Mouse (Mus musculus): ENCODE results near the gene Fry. TPM values are rescaled to one million over a fixed set of nuclear protein-coding genes. Genes with fewer than 3 reads are reported as not detected.

Fry gene
- polyA plus RNA-seq, 1 experiment, result 2.1 TPM

DNA sequence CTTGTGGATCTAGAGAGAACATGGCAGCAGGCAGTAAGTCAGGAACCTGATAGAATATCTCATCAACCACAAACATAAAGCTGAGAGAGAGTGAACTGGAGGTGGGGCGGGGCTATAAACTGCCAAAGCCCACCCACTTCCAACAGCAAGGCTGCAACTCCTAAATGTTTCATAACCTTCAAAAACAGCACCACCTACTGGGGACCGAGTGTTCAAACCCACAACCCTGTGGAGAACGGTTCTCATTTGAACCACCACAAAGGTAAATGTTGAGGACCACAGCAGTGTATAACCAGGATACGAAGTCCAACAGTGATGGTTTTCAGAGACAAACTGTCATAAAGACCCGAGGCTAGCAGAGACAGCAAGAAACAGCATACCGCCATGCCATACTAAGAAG, 196.1 kb downstream of the Fry start:
- H3K36me3 ChIP-seq (ENCODE audit: control insufficient read depth, insufficient read depth), result no peaks in the 10 kb centered on the region
- no peak overlapping the region for H3K4me2 ChIP-seq (ENCODE audit: low read depth)
- no peaks in the 10 kb centered on the region for H3K79me2 ChIP-seq (ENCODE audit: control insufficient read depth, insufficient read depth)
- H3K27me3 ChIP-seq (ENCODE audit: control insufficient read depth, insufficient read depth, insufficient read length), result no peaks in the 10 kb centered on the region
- no peak overlapping the region for H3K4me3 ChIP-seq
- H3ac ChIP-seq (ENCODE audit: control insufficient read depth, insufficient read length), result no peak overlapping the region
- no peak for TF ChIP-seq TCF12 (IDR thresholded peaks at IDR 0.05; ENCODE audit: insufficient read depth, poor library complexity, severe bottlenecking)

GRCm38 (mm10) chr5:150325411-150325810, 207.0 kb downstream of the Fry start:
- Histone ChIP-seq H3K4me2 (ENCODE audit: low read depth) (no peak overlapping the region), H3K36me3 (ENCODE audit: control insufficient read depth, insufficient read depth) (no peaks in the 10 kb centered on the region), H3K4me3 (no peak overlapping the region), H3K27me3 (ENCODE audit: control insufficient read depth, insufficient read depth, insufficient read length) (no peaks in the 10 kb centered on the region), H3K79me2 (ENCODE audit: control insufficient read depth, insufficient read depth) (no peaks in the 10 kb centered on the region), H3ac (ENCODE audit: control insufficient read depth, insufficient read length) (no peak overlapping the region)
- no peak for TF ChIP-seq SRF (IDR thresholded peaks at IDR 0.05; ENCODE audit: control insufficient read depth, insufficient read length, low read depth)
- no peak for TF ChIP-seq POLR2A (IDR thresholded peaks at IDR 0.05; ENCODE audit: insufficient read length, low read depth)
- TF ChIP-seq TCF12 (IDR thresholded peaks at IDR 0.05; ENCODE audit: insufficient read depth, poor library complexity, severe bottlenecking), result no peak
- no peak for TF ChIP-seq POLR2AphosphoS2 (IDR thresholded peaks at IDR 0.05; ENCODE audit: insufficient read length, low read depth)
- no peak for TF ChIP-seq USF1 (IDR thresholded peaks at IDR 0.05; ENCODE audit: low read depth)
- TF ChIP-seq REST (IDR thresholded peaks at IDR 0.05; ENCODE audit: insufficient read depth, insufficient read length), result no peak
- no peak for TF ChIP-seq E2F4 (IDR thresholded peaks at IDR 0.05; ENCODE audit: insufficient read depth)

DNA sequence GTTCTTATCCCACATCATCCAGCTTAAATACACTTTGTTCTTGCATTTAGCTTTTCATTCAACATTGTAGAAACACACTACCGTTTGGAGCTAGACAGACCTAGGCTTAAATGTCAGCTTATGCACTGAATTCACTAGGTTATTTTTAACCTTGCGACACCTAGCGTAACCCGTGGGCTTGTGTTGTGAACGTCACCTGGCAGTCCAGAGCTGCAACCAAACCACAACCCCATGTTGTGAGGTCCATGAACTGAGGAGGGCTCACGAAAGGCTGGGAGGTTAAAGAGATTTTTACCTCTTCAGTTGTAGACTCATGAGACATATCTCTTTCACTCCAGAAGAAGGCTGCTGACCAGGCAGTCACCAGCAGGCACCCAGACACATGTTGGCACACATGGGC, 210.2 kb downstream of the Fry start:
- no peaks in the 10 kb centered on the region for H3K36me3 ChIP-seq (ENCODE audit: control insufficient read depth, insufficient read depth)
- H3ac ChIP-seq (ENCODE audit: control insufficient read depth, insufficient read length), result no peak overlapping the region
- H3K27me3 ChIP-seq (ENCODE audit: control insufficient read depth, insufficient read depth, insufficient read length), result no peaks in the 10 kb centered on the region
- H3K79me2 ChIP-seq (ENCODE audit: control insufficient read depth, insufficient read depth), result no peaks in the 10 kb centered on the region
- no peak overlapping the region for H3K4me2 ChIP-seq (ENCODE audit: low read depth)
- no peak overlapping the region for H3K4me3 ChIP-seq
- TF ChIP-seq TCF12 (IDR thresholded peaks at IDR 0.05; ENCODE audit: insufficient read depth, poor library complexity, severe bottlenecking) (no peak), E2F4 (IDR thresholded peaks at IDR 0.05; ENCODE audit: insufficient read depth) (no peak), CEBPB (IDR thresholded peaks at IDR 0.05; ENCODE audit: insufficient read depth, poor library complexity, severe bottlenecking) (no peak), MYOG (IDR thresholded peaks at IDR 0.05; ENCODE audit: control insufficient read depth in 1 of 3, insufficient read depth in 1 of 3, insufficient read length in 2 of 3, low read depth in 2 of 3) (no peak), MAX (IDR thresholded peaks at IDR 0.05; ENCODE audit: low read depth) (no peak), TCF3 (IDR thresholded peaks at IDR 0.05; ENCODE audit: insufficient read length, low read depth) (no peak), MYOD1 (IDR thresholded peaks at IDR 0.05; ENCODE audit: control insufficient read depth in 1 of 3, insufficient read length in 2 of 3, low read depth in 2 of 3) (no peak), REST (IDR thresholded peaks at IDR 0.05; ENCODE audit: insufficient read depth, insufficient read length) (no peak), POLR2AphosphoS2 (IDR thresholded peaks at IDR 0.05; ENCODE audit: insufficient read length, low read depth) (no peak), USF1 (IDR thresholded peaks at IDR 0.05; ENCODE audit: low read depth) (no peak), POLR2A (IDR thresholded peaks at IDR 0.05; ENCODE audit: insufficient read length, low read depth) (no peak), SRF (IDR thresholded peaks at IDR 0.05; ENCODE audit: control insufficient read depth, insufficient read length, low read depth) (no peak)

GRCm38 (mm10) chr5:150331821-150332220, 213.4 kb downstream of the Fry start:
- H3ac ChIP-seq (ENCODE audit: control insufficient read depth, insufficient read length), result no peak overlapping the region
- TF ChIP-seq MYOG (IDR thresholded peaks at IDR 0.05; ENCODE audit: control insufficient read depth in 1 of 3, insufficient read depth in 1 of 3, insufficient read length in 2 of 3, low read depth in 2 of 3) (no peak), TCF3 (IDR thresholded peaks at IDR 0.05; ENCODE audit: insufficient read length, low read depth) (no peak), E2F4 (IDR thresholded peaks at IDR 0.05; ENCODE audit: insufficient read depth) (no peak), CEBPB (IDR thresholded peaks at IDR 0.05; ENCODE audit: insufficient read depth, poor library complexity, severe bottlenecking) (no peak), USF1 (IDR thresholded peaks at IDR 0.05; ENCODE audit: low read depth) (no peak), REST (IDR thresholded peaks at IDR 0.05; ENCODE audit: insufficient read depth, insufficient read length) (no peak), TCF12 (IDR thresholded peaks at IDR 0.05; ENCODE audit: insufficient read depth, poor library complexity, severe bottlenecking) (no peak), MAX (IDR thresholded peaks at IDR 0.05; ENCODE audit: low read depth) (no peak)
- H3K27me3 ChIP-seq (ENCODE audit: control insufficient read depth, insufficient read depth, insufficient read length), result no peaks in the 10 kb centered on the region
- no peak overlapping the region for H3K4me2 ChIP-seq (ENCODE audit: low read depth)
- no peaks in the 10 kb centered on the region for H3K79me2 ChIP-seq (ENCODE audit: control insufficient read depth, insufficient read depth)
- H3K4me3 ChIP-seq, result no peak overlapping the region
- H3K36me3 ChIP-seq (ENCODE audit: control insufficient read depth, insufficient read depth), result no peaks in the 10 kb centered on the region

- no peak for TF ChIP-seq POLR2A (IDR thresholded peaks at IDR 0.05; ENCODE audit: insufficient read length, low read depth)
- no peak for TF ChIP-seq REST (IDR thresholded peaks at IDR 0.05; ENCODE audit: insufficient read depth, insufficient read length)
- no peak for TF ChIP-seq MYOG (IDR thresholded peaks at IDR 0.05; ENCODE audit: control insufficient read depth in 1 of 3, insufficient read depth in 1 of 3, insufficient read length in 2 of 3, low read depth in 2 of 3)
- Histone ChIP-seq H3K4me3 (no peak overlapping the region), H3K36me3 (ENCODE audit: control insufficient read depth, insufficient read depth) (no peaks in the 10 kb centered on the region), H3ac (ENCODE audit: control insufficient read depth, insufficient read length) (no peak overlapping the region), H3K79me2 (ENCODE audit: control insufficient read depth, insufficient read depth) (no peaks in the 10 kb centered on the region), H3K27me3 (ENCODE audit: control insufficient read depth, insufficient read depth, insufficient read length) (no peaks in the 10 kb centered on the region), H3K4me2 (ENCODE audit: low read depth) (peak overlapping the region; percentile 57)
These were observed 214.4 kb downstream of the Fry start for GRCm38 (mm10) chr5:150332810-150333209.
